Mouse (Mus musculus) c-Kit-negative CD71-positive TER-119-positive erythroid progenitor cells, embryonic 14.5 days (primary cell): ENCODE data around the gene Lmo1.

Source experiments
- DNase-seq: peaks from one replicate; pipeline ENCODE4 v3.0.0-alpha.2; 2013; ENCODE audit warnings: low read depth, low spot score

The Lmo1 gene

GRCm38 (mm10) chr7:109175670-109176625 is 941 bp upstream of the Lmo1 start:
- DNase-seq = no peak

- no peak for DNase-seq
Measured at GRCm38 (mm10) chr7:109174337-109174948, 564 bp downstream of the Lmo1 start.

- DNase-seq = no peak
Measured at GRCm38 (mm10) chr7:109171874-109172273, 3.1 kb downstream of the Lmo1 start.

- no peak for DNase-seq
Measured at GRCm38 (mm10) chr7:109170441-109170820, 4.6 kb downstream of the Lmo1 start.

- no peak for DNase-seq
Measured at GRCm38 (mm10) chr7:109169505-109170440, 5.2 kb downstream of the Lmo1 start.

GRCm38 (mm10) chr7:109168716-109169115 is 6.3 kb downstream of the Lmo1 start:
- DNase-seq = no peak

- no peak for DNase-seq
Measured at GRCm38 (mm10) chr7:109165931-109166585, 8.9 kb downstream of the Lmo1 start.

- no peak for DNase-seq
Measured at GRCm38 (mm10) chr7:109154331-109154730, 20.7 kb downstream of the Lmo1 start.

GRCm38 (mm10) chr7:109153538-109153937 is 21.5 kb downstream of the Lmo1 start:
- DNase-seq = no peak

GRCm38 (mm10) chr7:109151088-109151487 is 23.9 kb downstream of the Lmo1 start:
- no peak for DNase-seq

- no peak for DNase-seq
Measured at GRCm38 (mm10) chr7:109145211-109145610, 29.8 kb downstream of the Lmo1 start.

GRCm38 (mm10) chr7:109144705-109145104 is 30.3 kb downstream of the Lmo1 start:
- DNase-seq = no peak

GRCm38 (mm10) chr7:109142564-109142963 is 32.4 kb downstream of the Lmo1 start:
- no peak for DNase-seq

- DNase-seq = no peak
Measured at GRCm38 (mm10) chr7:109141753-109142152, 33.3 kb downstream of the Lmo1 start.

GRCm38 (mm10) chr7:109141054-109141453 is 34.0 kb downstream of the Lmo1 start:
- no peak for DNase-seq

- peak; percentile 29 for DNase-seq
Measured at GRCm38 (mm10) chr7:109139405-109139804, 35.6 kb downstream of the Lmo1 start.

- DNase-seq = no peak
Measured at GRCm38 (mm10) chr7:109137441-109137840, 37.6 kb downstream of the Lmo1 start.

GRCm38 (mm10) chr7:109131565-109131964 is 43.4 kb downstream of the Lmo1 start:
- no peak for DNase-seq

- no peak for DNase-seq
Measured at GRCm38 (mm10) chr7:109129946-109130686, 44.9 kb downstream of the Lmo1 start.

GRCm38 (mm10) chr7:109129442-109129841 is 45.6 kb downstream of the Lmo1 start:
- no peak for DNase-seq

GRCm38 (mm10) chr7:109115929-109116328 is 59.1 kb downstream of the Lmo1 start:
- DNase-seq = no peak
